Mouse (Mus musculus): ENCODE results near the gene Clec18a.
A peak's percentile ranks its signal among the peaks of the same experiment; 100 is the strongest.
"Not testable (repeated sequence)": the region's sequence is repeated elsewhere in the genome, so short reads cannot be mapped to it uniquely, and the experiment has no call there.

Clec18a gene

DNA sequence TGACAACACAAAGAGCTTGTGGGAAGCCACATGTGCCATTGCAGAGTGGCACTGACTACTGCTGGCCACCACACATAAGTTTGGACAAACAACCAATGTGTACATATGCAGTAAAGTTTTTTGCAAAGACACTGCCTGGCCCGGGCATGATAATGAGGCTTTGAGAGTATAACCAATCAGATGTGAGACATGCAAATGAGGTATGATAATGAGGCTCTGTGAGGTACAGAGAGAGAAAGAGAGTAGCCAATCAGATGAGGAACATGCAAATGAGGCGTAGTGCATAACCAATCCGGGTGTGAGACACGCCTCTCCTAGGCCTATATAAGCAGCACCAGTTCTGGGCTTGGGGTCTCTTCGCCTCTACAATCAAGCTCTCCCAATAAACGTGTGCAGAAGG lies at the start of gene Clec18a:
Clec18a (minus strand) TSS at position 101 of the 400 bp plus-strand sequence.
- not testable (repeated sequence) for DNase-seq (ENCODE audit: low spot score in 2 of 2)

DNA sequence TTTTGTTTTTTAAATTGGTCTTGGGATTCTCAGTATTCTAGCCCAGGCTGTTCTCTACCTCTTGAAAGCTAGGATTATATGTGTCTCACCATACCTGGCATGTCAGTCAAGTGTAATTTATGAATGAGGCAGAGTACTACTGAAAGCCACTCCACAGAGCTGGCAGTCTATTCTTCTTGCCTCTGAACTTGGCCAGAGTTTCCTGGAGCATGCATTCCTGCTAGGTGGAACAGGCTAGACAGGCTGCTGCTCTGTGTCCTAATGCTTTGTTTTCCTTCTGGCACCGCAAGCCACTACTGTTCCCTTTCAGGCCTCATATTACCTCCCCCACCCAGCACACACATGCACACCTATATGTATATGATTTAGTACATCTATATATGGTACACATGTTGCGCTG lies 38.5 kb upstream of the Clec18a start:
- no peak for DNase-seq (ENCODE audit: low spot score in 2 of 2)

DNA sequence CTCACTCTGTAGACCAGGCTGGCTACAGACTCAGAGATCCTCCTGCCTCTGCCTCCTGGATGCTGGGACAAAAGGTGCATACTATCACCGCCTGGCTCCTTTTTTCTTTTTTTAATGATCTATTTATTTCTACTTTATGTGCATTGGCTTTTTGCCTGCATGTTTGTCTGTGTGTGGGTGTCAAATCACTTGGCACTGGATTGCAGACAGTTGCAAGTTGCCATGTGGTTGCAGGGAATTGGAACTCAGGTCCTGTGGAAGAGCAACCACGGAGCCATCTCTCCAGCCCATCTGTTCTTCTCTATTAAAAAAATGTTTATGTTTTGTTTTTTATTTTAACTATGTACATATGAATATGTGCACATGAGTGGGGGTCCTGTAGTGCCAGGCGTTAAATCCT lies 27.3 kb upstream of the Clec18a start:
- no peak for DNase-seq (ENCODE audit: low spot score in 2 of 2)

DNA sequence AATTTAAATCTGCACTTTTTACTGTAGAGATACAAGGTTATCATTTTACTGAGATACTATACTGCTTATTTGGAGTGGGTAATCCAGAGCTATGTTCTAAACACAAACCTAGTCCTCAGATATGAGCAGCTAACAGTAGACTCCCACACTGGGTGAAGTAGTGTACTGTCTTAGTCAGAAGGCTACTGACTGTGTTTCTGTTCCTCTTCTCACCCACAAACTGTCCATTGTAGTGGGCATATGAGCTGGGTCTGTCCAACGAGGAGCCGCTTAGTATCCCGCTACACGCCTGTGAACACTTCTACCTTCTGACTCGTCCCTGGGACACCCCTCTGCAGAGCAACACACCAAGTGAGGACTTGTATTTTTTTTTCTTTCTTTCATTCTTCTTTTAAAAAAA lies 22.7 kb upstream of the Clec18a start:
- DNase-seq (ENCODE audit: low spot score in 2 of 2): no peak

DNA sequence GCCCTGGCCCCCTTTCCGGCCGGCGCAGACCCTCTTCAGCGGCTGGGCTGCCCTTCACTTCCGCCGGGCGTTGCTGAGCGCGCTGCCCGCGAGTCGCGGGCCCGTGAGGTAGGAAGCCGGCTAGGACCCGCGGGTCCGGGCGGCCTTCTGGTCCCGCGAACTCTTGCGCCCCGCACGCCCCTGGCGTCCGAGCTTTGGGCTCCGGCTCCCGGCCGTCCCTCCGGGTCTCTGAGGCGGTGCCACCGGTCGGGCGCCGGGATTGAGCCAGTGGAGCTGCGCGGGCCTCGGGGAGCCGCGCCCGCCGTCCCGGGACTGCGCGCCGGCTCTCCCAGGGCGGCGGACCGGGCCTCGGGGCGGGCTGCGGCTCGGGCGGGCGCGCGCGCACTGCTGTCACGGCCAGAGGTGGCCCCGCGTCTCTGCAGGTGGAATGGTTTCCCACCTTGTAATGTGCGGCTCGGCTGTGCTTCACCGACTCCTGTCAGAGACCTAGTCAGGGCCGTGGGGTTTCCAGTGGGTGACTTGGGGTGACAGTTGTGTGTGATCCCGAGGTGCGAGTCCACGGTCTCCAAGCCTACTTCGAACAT lies 2.6 kb upstream of the Clec18a start:
- DNase-seq (ENCODE audit: low spot score in 2 of 2): peak; percentile 17 to 20

DNA sequence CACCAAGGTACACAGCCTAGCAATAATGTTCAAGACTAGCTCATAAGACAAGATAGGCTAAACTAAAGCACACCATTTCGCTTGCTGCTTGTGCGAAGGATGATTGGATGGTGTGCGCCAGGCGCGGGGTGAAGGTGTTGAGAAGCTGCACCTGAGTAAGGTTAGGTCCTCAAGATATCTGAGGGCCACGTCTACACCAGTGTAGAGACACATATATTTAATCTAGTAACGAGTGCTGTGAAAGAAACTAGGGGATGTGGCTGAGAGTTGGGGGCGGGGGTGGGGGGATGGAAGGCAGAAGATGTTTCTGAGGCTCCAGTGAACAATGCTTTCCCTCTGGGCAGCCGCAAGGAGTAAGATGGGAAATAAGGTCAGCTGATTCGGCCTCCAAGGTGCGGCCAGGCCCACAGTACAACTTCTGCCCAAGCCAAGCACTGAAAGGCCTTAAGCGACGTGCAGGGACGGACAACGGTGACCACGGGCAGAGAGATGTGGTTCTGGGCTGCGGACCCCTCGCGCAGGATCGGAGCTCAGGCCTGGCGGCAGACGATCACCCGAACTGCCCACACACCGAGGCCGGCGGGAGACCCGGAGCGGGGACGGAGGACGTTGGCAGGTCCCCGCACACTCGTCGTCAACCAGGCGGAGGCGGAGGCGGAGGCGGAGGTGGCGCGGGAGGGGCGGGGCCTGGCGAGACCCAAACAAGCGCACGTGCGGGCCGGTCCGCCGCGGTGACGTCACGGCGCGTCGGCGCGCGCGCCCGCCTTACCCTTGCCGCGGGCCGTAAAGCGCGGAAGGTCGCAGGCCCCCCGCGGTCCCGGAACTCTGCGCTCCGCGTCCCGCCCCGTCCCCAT lies 1.9 kb upstream of the Clec18a start, which contains the start of gene Pdpr:
Pdpr (plus strand) TSS at position 766 of the 854 bp plus-strand sequence.
- DNase-seq (ENCODE audit: low spot score in 2 of 2): peak; percentile 82 to 88

DNA sequence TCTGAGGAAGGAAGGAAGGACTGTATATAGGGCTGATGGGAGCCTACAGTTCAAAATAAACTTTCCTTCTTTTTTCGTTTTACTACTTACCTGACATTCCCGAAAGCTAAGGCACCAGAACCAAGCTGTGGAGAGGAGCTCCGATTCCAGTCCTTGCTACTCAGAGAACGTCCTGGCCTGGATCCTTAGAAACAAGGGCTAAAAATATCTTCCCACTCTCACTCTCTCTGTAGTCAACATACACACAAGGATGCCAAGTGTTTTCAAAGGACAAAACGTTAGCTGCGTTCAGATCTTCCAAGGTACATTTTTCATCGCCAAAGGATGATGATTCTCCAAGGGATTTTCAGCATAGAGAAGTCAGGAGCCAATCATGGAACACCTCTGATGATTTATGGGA lies 520 bp downstream of the Clec18a start:
- no peak for DNase-seq (ENCODE audit: low spot score in 2 of 2)

DNA sequence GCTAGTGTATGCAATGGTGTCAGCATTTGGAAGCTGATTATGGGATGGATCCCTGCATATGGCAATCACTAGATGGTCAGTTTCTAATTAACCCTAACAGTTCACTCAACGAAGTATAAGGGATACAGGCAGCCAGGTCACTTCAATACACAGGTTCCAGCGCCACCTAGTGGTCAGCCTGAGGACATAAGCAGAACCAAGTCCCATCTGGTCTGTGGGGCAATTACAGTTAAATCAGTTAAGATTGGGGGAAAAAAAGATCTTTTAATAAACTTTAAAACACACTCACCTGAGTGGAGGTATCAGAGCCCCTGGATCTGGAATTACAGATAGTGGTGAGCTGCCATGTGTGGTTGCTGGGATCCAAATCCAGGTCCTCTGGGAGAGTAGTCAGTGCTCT lies 2.1 kb downstream of the Clec18a start:
- DNase-seq (ENCODE audit: low spot score in 2 of 2): peak; percentile 24 to 62

DNA sequence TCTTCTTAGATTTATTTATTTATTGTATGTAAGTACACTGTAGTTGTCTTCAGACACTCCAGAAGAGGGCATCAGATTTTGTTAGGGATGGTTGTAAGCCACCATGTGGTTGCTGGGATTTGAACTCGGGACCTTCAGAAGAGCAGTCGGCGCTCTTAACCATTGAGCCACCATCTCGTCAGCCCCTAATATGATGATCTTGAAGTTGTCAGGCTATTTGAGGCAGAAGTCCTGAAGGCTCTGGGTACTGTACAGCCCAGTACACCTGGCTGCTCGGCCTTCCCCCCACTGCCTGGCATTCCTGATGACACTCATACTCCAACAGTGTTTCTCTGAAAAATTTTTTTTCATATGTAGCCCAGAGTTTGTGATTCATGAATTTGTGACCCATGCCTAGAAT lies 8.3 kb downstream of the Clec18a start:
- DNase-seq (ENCODE audit: low spot score in 2 of 2): not testable (repeated sequence)

DNA sequence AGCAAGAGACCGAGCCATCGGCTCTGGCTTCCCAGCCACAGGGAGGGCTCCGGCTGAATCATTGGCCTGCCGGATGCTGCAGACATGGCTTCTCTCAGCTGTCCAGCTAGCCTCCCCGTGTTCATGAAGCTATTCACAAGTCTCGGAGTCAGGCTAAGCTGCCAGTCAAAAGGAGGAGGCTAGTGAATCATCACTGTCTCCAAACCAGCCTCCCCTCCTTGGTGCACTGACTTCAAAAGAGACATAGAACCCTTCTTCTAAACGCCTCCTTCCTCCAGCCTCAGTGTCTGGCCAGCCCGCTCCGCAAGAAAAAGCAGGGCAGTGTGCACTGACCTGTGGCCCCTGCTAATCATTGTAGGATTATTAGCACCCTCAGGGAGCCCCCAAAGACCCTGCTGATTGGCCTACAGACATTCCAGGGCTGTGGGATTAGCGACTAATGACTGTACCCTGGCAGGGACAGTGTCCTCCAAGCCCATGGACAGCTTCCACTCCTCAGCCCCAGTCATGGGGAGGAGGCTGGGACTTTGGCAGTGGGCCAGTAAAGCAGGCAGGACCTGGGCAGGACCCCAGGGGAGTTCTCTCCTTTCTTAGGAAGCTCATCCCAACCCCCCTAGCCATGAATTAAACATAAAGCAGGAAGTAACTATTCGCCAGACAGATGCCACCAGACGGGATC lies 10.5 kb downstream of the Clec18a start:
- DNase-seq (ENCODE audit: low spot score in 2 of 2): no peak

DNA sequence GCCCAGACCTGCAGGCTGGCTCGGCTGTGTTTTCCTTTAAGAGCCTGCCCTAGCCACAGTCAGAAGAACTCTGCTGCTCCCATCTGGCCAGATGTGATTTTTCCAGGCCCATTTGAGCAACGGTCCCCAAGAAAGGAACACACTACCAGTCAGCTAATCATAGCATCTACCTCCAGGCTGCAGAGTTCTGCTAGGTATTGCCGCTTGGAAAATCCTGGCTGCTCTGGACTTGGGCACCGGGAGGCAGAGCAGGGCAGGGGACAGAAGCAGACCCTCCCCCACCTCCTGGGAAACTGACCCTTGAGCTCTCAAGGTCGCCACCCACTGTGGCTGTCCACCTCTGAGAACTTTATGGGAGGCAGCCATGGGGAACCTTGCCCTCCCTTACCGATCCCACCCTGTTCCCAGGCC lies 12.4 kb downstream of the Clec18a start:
- no peak for DNase-seq (ENCODE audit: low spot score in 2 of 2)

DNA sequence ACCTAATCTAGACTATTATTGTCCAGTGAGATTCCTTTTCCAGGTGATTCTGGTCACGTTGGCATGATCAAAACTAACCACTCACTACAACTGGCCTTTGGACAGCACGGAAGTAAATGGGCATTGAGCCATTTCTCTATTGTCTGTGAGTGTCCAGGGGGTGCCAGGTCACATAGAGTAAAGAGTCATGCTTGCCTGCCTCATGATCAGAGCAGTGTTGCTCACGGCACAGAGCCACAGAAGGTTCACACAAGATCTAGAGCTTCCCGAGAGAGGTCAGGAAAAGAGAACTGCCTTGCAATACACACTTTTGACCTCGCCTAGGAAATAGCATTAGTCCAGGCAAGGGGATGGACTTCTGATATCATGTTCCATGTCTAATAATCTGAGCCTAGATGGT lies 12.8 kb downstream of the Clec18a start:
- DNase-seq (ENCODE audit: low spot score in 2 of 2): no peak

DNA sequence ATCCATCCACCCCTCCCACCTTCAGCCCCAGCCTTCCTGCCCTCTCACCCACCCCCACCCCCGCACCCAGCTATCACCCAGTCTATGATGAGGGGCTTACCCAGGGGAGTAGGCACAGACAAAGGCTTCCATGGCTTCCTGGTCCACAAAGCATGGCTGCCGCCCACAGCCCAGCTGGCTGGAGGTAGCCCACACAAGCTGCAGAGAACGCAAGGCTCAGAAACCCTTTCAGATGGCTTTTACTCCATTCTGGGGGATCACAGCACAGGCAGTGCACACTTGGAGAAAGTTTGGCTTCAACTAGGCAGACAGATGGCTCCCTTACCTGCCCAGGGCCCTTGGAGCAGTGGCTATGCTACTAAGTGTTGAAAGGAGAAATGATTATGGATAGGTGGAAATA lies 16.3 kb downstream of the Clec18a start:
- DNase-seq (ENCODE audit: low spot score in 2 of 2): peak in 1 of 2 experiments; percentile 16

DNA sequence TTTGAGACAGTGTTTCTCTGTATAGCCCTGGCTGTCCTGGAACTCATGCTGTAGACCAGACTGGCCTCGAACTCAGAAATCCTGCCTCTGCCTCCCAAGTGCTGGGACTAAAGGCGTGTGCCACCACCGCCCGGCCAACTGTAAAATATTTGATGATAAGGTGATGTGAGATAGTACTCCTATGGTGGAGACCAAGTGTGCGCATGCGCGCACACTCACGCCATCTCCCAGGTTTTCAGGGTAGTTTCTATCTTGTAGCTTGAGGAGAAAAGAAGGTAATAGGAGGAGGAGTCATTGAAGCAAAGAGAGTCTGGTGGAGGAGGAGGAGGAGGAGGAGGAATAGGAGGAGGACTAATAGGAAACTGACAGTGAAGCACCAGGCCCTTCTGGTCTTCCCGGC lies 23.6 kb downstream of the Clec18a start:
- DNase-seq (ENCODE audit: low spot score in 2 of 2): not testable (repeated sequence)

DNA sequence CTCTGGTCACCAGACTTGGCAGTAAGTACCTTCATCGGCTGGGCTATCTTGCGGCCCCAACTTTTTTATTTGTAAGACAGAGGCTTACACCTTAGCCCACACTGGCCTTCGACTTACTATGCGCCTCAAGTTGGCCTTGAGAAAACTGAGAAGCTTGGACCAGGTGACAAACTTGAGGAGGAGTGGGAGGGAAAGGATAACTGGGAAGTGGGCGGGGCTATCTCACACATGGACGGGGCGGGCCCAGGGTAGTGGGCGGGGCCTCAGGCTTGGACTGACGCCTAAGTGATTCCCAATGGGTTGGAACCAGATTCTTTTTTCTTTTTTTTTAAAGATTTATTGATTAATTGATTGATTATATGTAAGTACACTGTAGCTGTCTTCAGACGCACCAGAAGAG lies 24.8 kb downstream of the Clec18a start:
- no peak for DNase-seq (ENCODE audit: low spot score in 2 of 2)

DNA sequence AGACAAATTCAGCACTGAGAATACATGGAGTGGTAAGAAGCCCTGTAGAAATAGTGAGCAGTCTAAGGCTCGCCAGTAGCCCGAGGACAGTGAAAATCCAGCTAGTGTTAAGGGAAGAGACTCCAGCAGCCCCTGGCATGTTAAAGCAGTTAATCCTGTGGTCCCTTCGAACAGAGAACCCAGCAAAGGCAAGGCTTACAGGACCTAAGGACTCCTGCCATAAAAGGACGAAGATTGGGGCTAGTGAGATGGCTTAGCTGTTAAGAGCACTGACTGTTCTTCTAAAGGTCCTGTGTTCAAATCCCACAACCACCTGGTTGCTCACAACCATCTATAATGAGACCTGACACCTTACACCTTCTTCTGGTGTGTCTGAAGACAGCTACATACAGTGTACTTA lies 25.9 kb downstream of the Clec18a start:
- DNase-seq (ENCODE audit: low spot score in 2 of 2): no peak

DNA sequence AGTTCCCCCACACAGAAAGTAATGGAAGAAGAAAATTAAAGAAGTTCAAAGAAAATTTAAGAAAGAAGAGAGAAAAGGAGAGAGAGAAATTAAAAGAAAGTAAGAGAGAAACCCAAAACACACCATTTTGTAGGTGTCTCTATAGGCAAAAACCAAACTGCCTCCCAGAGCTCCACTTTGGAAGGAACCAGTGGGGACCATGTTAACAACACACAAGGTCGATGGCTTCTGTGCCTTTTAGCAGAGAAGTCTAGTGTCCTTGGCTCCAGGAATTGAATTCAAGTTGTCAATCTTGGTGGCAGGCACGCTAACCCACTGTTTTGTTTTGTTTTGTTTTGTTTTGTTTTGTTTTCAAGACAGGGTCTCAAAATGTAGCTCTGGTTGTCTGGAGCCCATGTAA lies 29.3 kb downstream of the Clec18a start:
- DNase-seq (ENCODE audit: low spot score in 2 of 2): no peak

DNA sequence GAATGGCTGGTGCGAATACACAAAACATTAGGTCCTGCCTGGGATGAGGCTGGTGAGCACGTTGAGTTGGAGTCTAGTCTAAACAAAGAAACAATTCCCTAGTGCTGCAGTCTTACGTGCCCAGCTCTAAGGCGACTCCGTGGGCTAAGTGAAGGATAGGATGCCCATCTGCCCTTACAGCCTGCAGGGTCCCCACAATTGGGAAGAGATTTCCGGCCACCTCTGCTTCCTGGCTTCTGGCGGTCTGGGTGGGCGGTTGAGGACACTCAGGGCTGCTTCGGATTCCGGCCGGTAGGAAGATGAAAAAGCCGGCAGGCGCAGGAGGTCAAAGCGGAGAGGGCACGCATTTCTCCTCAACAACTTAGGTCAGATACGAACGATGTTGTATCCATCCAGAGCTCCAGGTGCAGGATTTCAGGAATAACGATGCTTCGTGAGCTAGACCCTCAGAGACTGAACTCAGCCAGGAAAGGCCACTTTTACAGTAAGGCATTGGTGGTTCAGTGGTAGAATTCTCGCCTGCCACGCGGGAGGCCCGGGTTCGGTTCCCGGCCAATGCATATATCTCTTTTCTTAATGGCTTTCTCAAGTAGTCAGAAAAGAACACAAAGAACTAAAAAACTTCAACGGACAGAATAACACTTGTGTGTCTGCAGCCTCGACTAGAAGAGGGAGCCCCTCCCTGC lies 30.0 kb downstream of the Clec18a start:
- peak; percentile 87 to 97 for DNase-seq (ENCODE audit: low spot score in 2 of 2)

DNA sequence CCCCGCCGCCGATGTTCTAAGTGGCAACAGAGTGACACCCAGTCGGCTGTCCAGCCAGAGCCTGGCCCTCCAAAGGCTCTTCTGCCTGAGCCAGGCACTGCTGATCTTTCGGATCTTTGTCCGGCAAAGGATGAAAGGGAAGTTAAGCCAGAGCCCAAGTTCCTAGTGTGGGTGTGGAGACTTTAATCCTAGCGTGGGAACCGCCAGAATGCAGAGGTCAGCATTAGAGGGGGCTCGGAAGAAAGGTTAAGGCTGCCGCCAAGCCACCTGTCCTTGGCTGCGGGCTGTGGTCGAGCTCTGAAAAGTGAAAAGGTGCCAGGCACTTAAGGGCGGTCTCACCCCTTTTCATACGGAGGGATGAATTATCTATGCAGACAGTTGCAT lies 30.5 kb downstream of the Clec18a start:
- no peak for DNase-seq (ENCODE audit: low spot score in 2 of 2)

DNA sequence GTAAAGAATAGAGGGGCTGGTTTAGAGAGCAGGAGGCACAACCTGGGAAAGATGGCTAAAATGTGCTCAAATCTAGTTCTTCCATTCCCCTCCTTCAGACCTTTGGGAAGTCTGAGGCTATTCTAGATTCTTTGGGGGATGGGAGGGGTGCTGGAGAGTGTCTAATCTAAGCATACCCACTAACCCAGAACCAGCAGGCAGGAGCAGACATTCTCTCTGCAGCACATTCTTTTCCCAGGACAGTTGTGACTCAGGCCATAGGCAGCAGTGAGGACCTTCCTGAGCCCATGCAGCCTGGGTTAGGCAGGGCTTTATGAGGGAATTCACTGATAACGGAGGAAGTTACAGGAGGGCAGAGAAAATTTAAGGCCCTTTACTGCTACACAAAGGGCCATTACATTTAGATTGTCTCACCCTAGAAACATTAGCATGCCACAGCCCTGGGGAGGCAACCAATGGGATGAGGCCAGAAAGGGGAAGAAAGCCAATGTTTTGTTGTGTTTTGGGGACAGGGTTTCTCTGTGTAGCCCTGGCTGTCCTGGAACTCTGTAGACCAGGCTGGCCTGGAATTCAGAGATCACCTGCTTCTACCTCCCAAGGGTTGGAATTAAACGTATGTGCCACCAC lies 33.2 kb downstream of the Clec18a start:
- DNase-seq (ENCODE audit: low spot score in 2 of 2): no peak

DNA sequence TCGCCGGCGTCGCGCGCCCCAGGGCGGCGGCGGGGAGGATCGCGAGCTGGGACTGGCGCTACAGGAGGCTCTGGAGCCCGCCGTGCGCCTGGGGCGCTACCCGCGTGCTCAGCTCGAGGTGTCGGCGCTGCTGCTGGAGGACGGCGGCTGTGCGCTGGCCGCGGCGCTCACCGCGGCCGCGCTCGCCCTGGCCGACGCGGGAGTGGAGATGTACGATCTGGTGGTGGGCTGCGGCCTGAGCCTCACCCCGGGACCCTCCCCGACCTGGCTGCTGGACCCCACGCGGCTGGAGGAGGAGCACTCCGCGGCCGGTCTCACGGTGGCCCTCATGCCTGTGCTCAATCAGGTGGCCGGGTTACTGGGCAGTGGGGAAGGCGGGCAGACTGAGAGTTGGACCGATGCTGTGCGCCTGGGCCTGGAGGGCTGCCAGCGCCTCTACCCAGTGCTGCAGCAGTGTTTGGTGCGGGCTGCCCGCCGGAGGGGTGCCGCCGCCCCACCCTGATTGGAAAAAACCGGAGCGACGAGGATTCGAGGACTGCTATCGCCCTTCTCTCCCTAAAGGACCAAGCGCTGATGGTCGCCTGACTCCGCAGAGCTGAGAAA lies 35.4 kb downstream of the Clec18a start:
- peak in 1 of 2 experiments; percentile 31 for DNase-seq (ENCODE audit: low spot score in 2 of 2)

Data from frontal cortex, postnatal 14 days (tissue).